Mouse (Mus musculus): ENCODE measurements at regions not wholly inside any gene's neighbourhood (a gene's known extent, or its start where the extent isn't known, plus 50 kb on each side); places are given as distances from the start of the nearest gene placed in this dataset.

- ATAC-seq (no peak), DNase-seq (ENCODE audit: low read depth, low spot score) (no peak)
- ChIA-PET CTCF (no interaction called here), POLR2A (no interaction called here)
- H3K27me3 ChIP-seq = no peaks in the 10 kb centered on the region
- no peak for TF ChIP-seq CTCF (IDR thresholded peaks at IDR 0.05)
- in situ Hi-C loops (cut with MboI; ENCODE audit: low pct_unique_long_range_greater_than_20kb) = no loop called here
Observed at GRCm38 (mm10) chr11:48551201-48551600, 248.9 kb upstream of the Rack1 start.

GRCm38 (mm10) chr11:48526316-48526715 is 273.8 kb upstream of the Rack1 start:
- no peaks in the 10 kb centered on the region for H3K27me3 ChIP-seq
- DNase-seq (ENCODE audit: low read depth, low spot score) = no peak
- ChIA-PET POLR2A (no interaction called here), CTCF (no interaction called here)
- in situ Hi-C loops (cut with MboI; ENCODE audit: low pct_unique_long_range_greater_than_20kb) = no loop called here
- TF ChIP-seq CTCF (IDR thresholded peaks at IDR 0.05) = no peak
- ATAC-seq = no peak

- TF ChIP-seq CTCF (IDR thresholded peaks at IDR 0.05) = no peak
- in situ Hi-C loops (cut with MboI; ENCODE audit: low pct_unique_long_range_greater_than_20kb) = no loop called here
- POLR2A ChIA-PET = no interaction called here
Observed at GRCm38 (mm10) chr11:48525517-48525916, 274.6 kb upstream of the Rack1 start.

GRCm38 (mm10) chr11:48506886-48507285 is 293.2 kb upstream of the Rack1 start:
- no peak for TF ChIP-seq CTCF (IDR thresholded peaks at IDR 0.05)
- in situ Hi-C loops (cut with MboI; ENCODE audit: low pct_unique_long_range_greater_than_20kb) = no loop called here
- H3K27me3 ChIP-seq = no peaks in the 10 kb centered on the region
- ATAC-seq (no peak), DNase-seq (ENCODE audit: low read depth, low spot score) (no peak)
- ChIA-PET CTCF (no interaction called here), POLR2A (no interaction called here)

More at GRCm38 (mm10) chr11:48525517-48525916, 274.6 kb upstream of the Rack1 start:
- DNase-seq (ENCODE audit: low read depth, low spot score) = no peak
- H3K27me3 ChIP-seq = no peaks in the 10 kb centered on the region
- CTCF ChIA-PET = no interaction called here
- no peak for ATAC-seq

- TF ChIP-seq CTCF (IDR thresholded peaks at IDR 0.05) = no peak
- no peaks in the 10 kb centered on the region for H3K27me3 ChIP-seq
- no peak for ATAC-seq
- in situ Hi-C loops (cut with MboI; ENCODE audit: low pct_unique_long_range_greater_than_20kb) = no loop called here
- CTCF ChIA-PET = no interaction called here
- POLR2A ChIA-PET = no interaction called here
- no peak for DNase-seq (ENCODE audit: low read depth, low spot score)
Observed at GRCm38 (mm10) chr11:48502011-48502806, 297.9 kb upstream of the Rack1 start.

- no peak for TF ChIP-seq CTCF (IDR thresholded peaks at IDR 0.05)
- H3K27me3 ChIP-seq = no peaks in the 10 kb centered on the region
- DNase-seq (ENCODE audit: low read depth, low spot score) = no peak
- ChIA-PET CTCF (no interaction called here), POLR2A (no interaction called here)
- no peak for ATAC-seq
- in situ Hi-C loops (cut with MboI; ENCODE audit: low pct_unique_long_range_greater_than_20kb) = no loop called here
Observed at GRCm38 (mm10) chr11:48499057-48499456, 301.1 kb upstream of the Rack1 start.

- TF ChIP-seq CTCF (IDR thresholded peaks at IDR 0.05) = no peak
- ATAC-seq = no peak
- ChIA-PET POLR2A (no interaction called here), CTCF (no interaction called here)
- H3K27me3 ChIP-seq = no peaks in the 10 kb centered on the region
- in situ Hi-C loops (cut with MboI; ENCODE audit: low pct_unique_long_range_greater_than_20kb) = no loop called here
- DNase-seq (ENCODE audit: low read depth, low spot score) = no peak
Observed at GRCm38 (mm10) chr11:48488308-48488707, 311.8 kb upstream of the Rack1 start.

GRCm38 (mm10) chr11:48464036-48464435 is 336.1 kb upstream of the Rack1 start:
- POLR2A ChIA-PET = no interaction called here
- no peaks in the 10 kb centered on the region for H3K27me3 ChIP-seq
- TF ChIP-seq CTCF (IDR thresholded peaks at IDR 0.05) = no peak
- ATAC-seq = no peak
- CTCF ChIA-PET = no interaction called here
- DNase-seq (ENCODE audit: low read depth, low spot score) = no peak
- in situ Hi-C loops (cut with MboI; ENCODE audit: low pct_unique_long_range_greater_than_20kb) = no loop called here

- ChIA-PET POLR2A (no interaction called here), CTCF (no interaction called here)
- ATAC-seq = no peak
- DNase-seq (ENCODE audit: low read depth, low spot score) = no peak
- peaks cover 4% of the 10 kb centered on the region for H3K27me3 ChIP-seq
- TF ChIP-seq CTCF (IDR thresholded peaks at IDR 0.05) = no peak
- in situ Hi-C loops (cut with MboI; ENCODE audit: low pct_unique_long_range_greater_than_20kb) = no loop called here
Observed at GRCm38 (mm10) chr11:48449883-48450282, 350.2 kb upstream of the Rack1 start.

GRCm38 (mm10) chr11:48442534-48443254 is 357.4 kb upstream of the Rack1 start:
- DNase-seq (ENCODE audit: low read depth, low spot score) (no peak), ATAC-seq (no peak)
- TF ChIP-seq CTCF (IDR thresholded peaks at IDR 0.05) = no peak
- ChIA-PET POLR2A (no interaction called here), CTCF (no interaction called here)
- H3K27me3 ChIP-seq = no peaks in the 10 kb centered on the region
- in situ Hi-C loops (cut with MboI; ENCODE audit: low pct_unique_long_range_greater_than_20kb) = no loop called here

GRCm38 (mm10) chr11:48436712-48437111 is 363.4 kb upstream of the Rack1 start:
- ChIA-PET POLR2A (no interaction called here), CTCF (no interaction called here)
- in situ Hi-C loops (cut with MboI; ENCODE audit: low pct_unique_long_range_greater_than_20kb) = no loop called here
- DNase-seq (ENCODE audit: low read depth, low spot score) (no peak), ATAC-seq (no peak)
- H3K27me3 ChIP-seq = no peaks in the 10 kb centered on the region
- TF ChIP-seq CTCF (IDR thresholded peaks at IDR 0.05) = no peak
